Comparison of ENCODE assay signal across 8 mouse cellular contexts in the genomic region with DNA sequence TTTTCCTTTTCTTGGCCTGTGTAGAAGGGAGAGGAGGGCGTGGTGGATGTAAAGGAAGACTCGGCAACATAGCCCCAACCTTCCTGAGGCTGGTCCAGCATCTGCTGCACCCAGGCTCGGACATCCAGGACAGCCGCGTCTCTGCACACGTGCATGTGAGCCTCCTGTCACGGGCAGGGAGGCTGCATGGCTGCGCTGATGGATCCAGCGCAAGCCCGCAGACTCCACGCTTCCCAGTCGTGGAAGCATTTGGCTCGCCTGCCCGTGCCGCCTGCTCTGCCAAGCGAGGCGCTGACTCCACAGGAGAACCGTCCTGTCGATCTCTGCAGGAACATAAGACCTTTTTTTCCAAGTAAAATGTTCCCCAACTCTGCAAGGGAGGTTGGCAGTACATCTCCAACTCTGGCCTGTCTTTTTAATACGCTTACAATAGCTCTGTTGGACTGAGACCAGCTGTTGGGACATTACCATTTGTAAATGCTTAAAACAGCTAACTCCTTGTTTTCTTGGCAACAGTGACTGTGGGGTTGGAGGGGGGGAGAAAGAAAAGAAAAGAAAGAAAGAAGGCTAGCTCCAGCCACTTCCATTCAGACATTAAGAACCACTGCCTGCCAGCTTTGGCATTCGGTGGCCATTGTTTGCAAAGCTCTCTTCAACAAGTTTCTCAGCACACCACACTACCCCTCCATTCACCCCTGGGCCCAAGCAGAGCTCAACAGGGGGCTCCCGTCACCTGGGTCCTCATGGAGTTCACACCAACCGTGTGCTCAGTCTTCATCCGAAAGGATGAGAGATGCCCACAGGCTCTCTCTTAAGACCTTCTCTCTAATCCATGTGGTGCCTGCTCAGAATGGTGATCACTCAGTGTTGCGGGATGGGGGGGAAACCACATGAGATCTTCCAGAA.
A peak's percentile ranks its signal among the peaks of the same experiment; 100 is the strongest.
DNase-seq lines count a peak whose midpoint lies in the region; ATAC-seq lines count a peak whose summit lies in the region.

No protein-coding gene starts in this region.

- H3K9ac ChIP-seq in kidney, embryonic 16.5 days (replicated peaks; ENCODE audit: low read length): no peak overlapping the region
- H3K9ac ChIP-seq in hindbrain, embryonic 16.5 days (ENCODE audit: low read depth, low read length): peak overlapping the region; percentile 12; the same call in 1 of the 2 replicates
- H3K9ac ChIP-seq in lung, embryonic 16.5 days (ENCODE audit: low read length): no peak overlapping the region

- no peaks in the 10 kb centered on the region for H3K9me3 ChIP-seq in kidney, embryonic 16.5 days (ENCODE audit: low read length)
- H3K9me3 ChIP-seq in forebrain, embryonic 10.5 days: no peaks in the 10 kb centered on the region
- H3K9me3 ChIP-seq in hindbrain, embryonic 16.5 days (ENCODE audit: control insufficient read depth, low read length): no peaks in the 10 kb centered on the region
- H3K9me3 ChIP-seq in lung, embryonic 16.5 days (ENCODE audit: control insufficient read depth, low read length): no peaks in the 10 kb centered on the region

- no peak for DNase-seq in kidney, adult 9 months
- no peak for DNase-seq in forebrain, embryonic 10.5 days (ENCODE audit: extremely low spot score, low spot score)
- DNase-seq in skeletal muscle tissue, adult 2 months (ENCODE audit: low read depth, low spot score): peak; percentile 15
- no peak for DNase-seq in adrenal gland, postnatal 25 days
- no peak for DNase-seq in thymus, postnatal 36 days

- no peaks in the 10 kb centered on the region for H3K27me3 ChIP-seq in kidney, embryonic 16.5 days (ENCODE audit: insufficient read depth, low read length)
- H3K27me3 ChIP-seq in forebrain, embryonic 10.5 days (ENCODE audit: poor library complexity, severe bottlenecking): peaks cover 27% of the 10 kb centered on the region
- H3K27me3 ChIP-seq in hindbrain, embryonic 16.5 days (replicated peaks; ENCODE audit: control insufficient read depth, insufficient read depth, low read length): no peaks in the 10 kb centered on the region
- no peaks in the 10 kb centered on the region for H3K27me3 ChIP-seq in lung, embryonic 16.5 days (ENCODE audit: control insufficient read depth, insufficient read depth, low read depth, low read length)

- H3K4me1 ChIP-seq in kidney, embryonic 16.5 days (ENCODE audit: insufficient read depth, low read length): no peaks in the 10 kb centered on the region
- H3K4me1 ChIP-seq in forebrain, embryonic 10.5 days: peaks cover 21% of the 10 kb centered on the region
- H3K4me1 ChIP-seq in hindbrain, embryonic 16.5 days (ENCODE audit: control insufficient read depth, insufficient read depth, low read depth, low read length): peaks cover 9% of the 10 kb centered on the region
- H3K4me1 ChIP-seq in lung, embryonic 16.5 days (replicated peaks; ENCODE audit: control insufficient read depth, insufficient read depth, low read length): no peaks in the 10 kb centered on the region; the same call in 1 of the 2 replicates

- peak overlapping the region; percentile 35 for H3K4me2 ChIP-seq in kidney, embryonic 16.5 days (replicated peaks; ENCODE audit: low read depth, low read length)
- H3K4me2 ChIP-seq in hindbrain, embryonic 16.5 days (ENCODE audit: low read length): peak overlapping the region; percentile 44
- peak overlapping the region; percentile 47 for H3K4me2 ChIP-seq in lung, embryonic 16.5 days (ENCODE audit: low read depth, low read length)

- 0 out of 2 replicates have a peak overlapping the region, but pooled peaks have one; percentile 9 for H3K4me3 ChIP-seq in kidney, embryonic 16.5 days (ENCODE audit: low read length)
- H3K4me3 ChIP-seq in forebrain, embryonic 10.5 days: peak overlapping the region; percentile 5; the same call in 1 of the 2 replicates
- H3K4me3 ChIP-seq in hindbrain, embryonic 16.5 days (ENCODE audit: low read length): peak overlapping the region; percentile 1; the same call in 1 of the 2 replicates
- peak overlapping the region; percentile 10 for H3K4me3 ChIP-seq in lung, embryonic 16.5 days (ENCODE audit: low read length)

- 53% methylated on average over 25 of the region's 25 CpGs for WGBS in kidney, embryonic 16.5 days
- WGBS in forebrain, embryonic 10.5 days: 51% methylated on average over 25 of the region's 25 CpGs
- 19% methylated on average over 25 of the region's 25 CpGs for WGBS in hindbrain, embryonic 16.5 days
- 41% methylated on average over 25 of the region's 25 CpGs for WGBS in lung, embryonic 16.5 days

- no peaks in the 10 kb centered on the region for H3K36me3 ChIP-seq in kidney, embryonic 16.5 days (ENCODE audit: insufficient read depth, low read length)
- H3K36me3 ChIP-seq in forebrain, embryonic 10.5 days (replicated peaks): no peaks in the 10 kb centered on the region
- no peaks in the 10 kb centered on the region for H3K36me3 ChIP-seq in hindbrain, embryonic 16.5 days (ENCODE audit: control insufficient read depth, insufficient read depth, low read length)
- H3K36me3 ChIP-seq in lung, embryonic 16.5 days (ENCODE audit: control insufficient read depth, insufficient read depth, low read length): no peaks in the 10 kb centered on the region

- 0 out of 2 replicates have a peak, but pooled peaks have one; percentile 57 for ATAC-seq in kidney, embryonic 16.5 days (ENCODE audit: low FRiP score, low TSS enrichment)
- peak; percentile 93 for ATAC-seq in hindbrain, embryonic 16.5 days
- ATAC-seq in lung, embryonic 16.5 days (ENCODE audit: low read depth): peak; percentile 77

- H3K27ac ChIP-seq in kidney, embryonic 16.5 days (ENCODE audit: low read length): no peak overlapping the region
- H3K27ac ChIP-seq in forebrain, embryonic 10.5 days: peak overlapping the region; percentile 57
- H3K27ac ChIP-seq in hindbrain, embryonic 16.5 days (ENCODE audit: low read depth, low read length): peak overlapping the region; percentile 68
- no peak overlapping the region for H3K27ac ChIP-seq in lung, embryonic 16.5 days (ENCODE audit: low read length)

Comparison
In these comparisons a context has a peak if more than half of its experiments do, and no peak if none do; other contexts are left out.
1. H3K27ac ChIP-seq: peak in forebrain, embryonic 10.5 days (single experiment) and hindbrain, embryonic 16.5 days (single experiment); none in kidney, embryonic 16.5 days (single experiment) and lung, embryonic 16.5 days (single experiment).
2. Peak in every context shown above with its lines, with median percentiles within 50 percentile points of each other: ATAC-seq, H3K4me2 ChIP-seq and H3K4me3 ChIP-seq.